Mouse (Mus musculus): ENCODE results near the gene Anxa2. TPM values are rescaled to one million over a fixed set of nuclear protein-coding genes. Genes with fewer than 3 reads are reported as not detected.

Gene Anxa2
- total RNA-seq (2015) (111 and 140 TPM in 2 replicates), total RNA-seq (2017) (74.3 and 112 TPM in 2 replicates)

GRCm38 (mm10) chr9:69453066-69453900 is at the start of gene Anxa2:
TSS of gene Anxa2 (plus strand) at chr9:69453620.
- ATAC-seq (replicated peaks; ENCODE audit: poor library complexity): peak; percentile 65

DNA sequence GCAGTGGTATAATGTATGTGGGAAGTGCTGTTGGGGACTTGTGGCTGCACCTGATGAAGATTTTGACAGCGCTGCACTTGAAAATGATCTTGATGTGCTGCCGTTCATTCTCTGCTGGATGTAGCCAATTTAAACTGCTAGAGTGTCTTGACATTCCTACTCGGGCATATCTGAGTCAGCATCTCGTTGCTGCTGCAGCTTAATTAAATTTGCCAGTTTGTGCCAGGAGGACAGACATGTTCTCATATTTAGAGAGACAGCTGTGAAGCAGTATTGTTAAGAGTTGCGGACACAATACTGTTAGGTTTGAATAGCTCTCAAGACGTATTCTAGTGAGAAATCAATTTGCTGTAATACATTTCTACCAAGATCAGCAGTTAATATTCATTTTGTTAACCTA is 48.7 kb upstream of the Anxa2 start:
- ATAC-seq (replicated peaks; ENCODE audit: poor library complexity): no peak

GRCm38 (mm10) chr9:69419476-69419875 is 33.9 kb upstream of the Anxa2 start:
- no peak for ATAC-seq (replicated peaks; ENCODE audit: poor library complexity)

GRCm38 (mm10) chr9:69430531-69430930 is 22.9 kb upstream of the Anxa2 start:
- no peak for ATAC-seq (replicated peaks; ENCODE audit: poor library complexity)

GRCm38 (mm10) chr9:69431863-69432555 is 21.4 kb upstream of the Anxa2 start:
- ATAC-seq (replicated peaks; ENCODE audit: poor library complexity): no peak

GRCm38 (mm10) chr9:69435194-69435593 is 18.2 kb upstream of the Anxa2 start:
- no peak for ATAC-seq (replicated peaks; ENCODE audit: poor library complexity)

DNA sequence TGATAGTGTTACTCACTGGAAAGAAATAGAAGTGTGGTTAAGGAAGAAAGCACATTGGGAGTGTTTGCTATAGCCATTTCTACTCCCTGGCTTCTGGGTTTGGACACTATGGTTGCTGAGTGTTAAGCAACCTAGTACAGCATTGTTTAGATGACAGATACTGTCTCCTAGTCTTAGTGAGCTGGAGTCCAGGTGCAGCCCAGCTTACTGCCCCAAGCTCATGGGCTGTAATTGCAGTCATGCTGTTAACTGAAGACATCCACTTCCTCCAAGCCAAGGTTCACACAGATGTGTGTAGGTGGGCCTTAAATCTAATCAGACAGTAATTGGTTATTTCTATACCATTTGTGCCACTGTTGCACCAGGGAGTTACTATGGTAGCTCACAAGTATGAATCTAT is 17.8 kb upstream of the Anxa2 start:
- no peak for ATAC-seq (replicated peaks; ENCODE audit: poor library complexity)

DNA sequence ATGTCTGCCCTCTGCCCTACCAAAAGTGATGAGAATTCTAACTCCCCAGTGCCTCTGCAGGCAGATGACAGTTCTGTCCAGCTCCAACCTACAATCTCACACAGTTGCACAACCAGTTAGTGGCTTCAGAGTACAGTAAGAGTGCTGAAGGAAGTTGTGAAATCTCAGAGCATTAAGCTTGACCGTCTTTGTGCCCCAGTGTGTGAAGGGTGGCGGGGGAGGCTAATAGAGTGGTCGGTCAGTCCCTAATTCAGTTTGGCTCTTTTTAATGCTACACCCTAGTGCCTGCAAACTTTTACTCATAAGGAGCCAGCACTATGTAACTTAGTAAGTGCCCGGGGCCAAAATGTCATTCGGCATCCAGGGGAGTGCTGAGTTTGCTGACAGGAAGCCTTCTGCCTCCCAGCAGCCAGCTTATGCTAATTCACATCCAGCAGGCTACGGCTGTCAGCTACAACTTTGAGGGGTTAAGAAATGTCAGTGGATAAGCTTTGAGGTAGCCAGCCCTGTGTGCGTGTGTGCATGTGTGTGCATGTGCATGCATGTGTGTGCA is 13.5 kb upstream of the Anxa2 start:
- peak; percentile 86 for ATAC-seq (replicated peaks; ENCODE audit: poor library complexity)

- peak; percentile 66 for ATAC-seq (replicated peaks; ENCODE audit: poor library complexity)
Measured at GRCm38 (mm10) chr9:69442471-69443038, 10.9 kb upstream of the Anxa2 start.

GRCm38 (mm10) chr9:69443203-69443602 is 10.2 kb upstream of the Anxa2 start:
- ATAC-seq (replicated peaks; ENCODE audit: poor library complexity): no peak

- no peak for ATAC-seq (replicated peaks; ENCODE audit: poor library complexity)
Measured at GRCm38 (mm10) chr9:69448801-69449200, 4.6 kb upstream of the Anxa2 start.

GRCm38 (mm10) chr9:69450636-69451035 is 2.8 kb upstream of the Anxa2 start:
- no peak for ATAC-seq (replicated peaks; ENCODE audit: poor library complexity)

- ATAC-seq (replicated peaks; ENCODE audit: poor library complexity): no peak
Measured at GRCm38 (mm10) chr9:69451886-69452810, 1.3 kb upstream of the Anxa2 start.

DNA sequence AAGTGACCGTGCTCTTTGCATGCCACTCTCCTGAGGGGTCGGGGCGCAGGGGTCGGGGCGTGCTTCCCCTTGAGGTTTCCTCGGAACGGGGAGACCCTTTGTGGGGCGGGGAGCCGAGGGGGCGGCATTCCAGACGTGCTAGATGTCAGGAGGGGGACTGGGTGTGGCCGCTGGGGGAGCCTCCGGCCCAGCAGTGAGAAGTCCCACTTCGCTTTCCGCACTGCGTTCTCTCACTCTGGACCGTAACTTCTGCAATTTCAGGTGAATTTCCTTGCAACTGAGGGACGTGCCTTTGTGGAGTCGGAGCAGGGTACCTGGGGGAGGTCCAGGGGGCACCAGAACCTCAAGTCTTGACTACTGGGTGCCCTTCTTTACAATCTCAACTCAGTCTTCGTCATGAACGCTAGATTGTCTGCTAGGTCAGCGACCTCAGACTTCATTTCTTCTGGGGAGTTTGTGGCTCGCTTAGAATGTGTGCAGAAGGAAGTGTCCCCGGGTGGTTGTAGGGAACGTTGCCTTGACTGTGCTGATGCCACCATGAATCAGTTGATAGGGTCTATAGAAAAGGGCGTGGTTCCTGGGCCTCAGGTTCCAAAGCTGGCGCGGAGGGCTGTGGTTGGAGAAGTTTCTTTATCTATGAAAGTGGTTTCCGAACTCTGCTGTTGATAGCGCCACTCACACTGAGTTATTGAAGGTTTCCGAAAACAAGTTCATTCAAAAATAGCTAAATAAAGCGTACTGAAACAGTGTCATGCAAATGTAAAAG is 664 bp downstream of the Anxa2 start:
- ATAC-seq (replicated peaks; ENCODE audit: poor library complexity): peak; percentile 64

DNA sequence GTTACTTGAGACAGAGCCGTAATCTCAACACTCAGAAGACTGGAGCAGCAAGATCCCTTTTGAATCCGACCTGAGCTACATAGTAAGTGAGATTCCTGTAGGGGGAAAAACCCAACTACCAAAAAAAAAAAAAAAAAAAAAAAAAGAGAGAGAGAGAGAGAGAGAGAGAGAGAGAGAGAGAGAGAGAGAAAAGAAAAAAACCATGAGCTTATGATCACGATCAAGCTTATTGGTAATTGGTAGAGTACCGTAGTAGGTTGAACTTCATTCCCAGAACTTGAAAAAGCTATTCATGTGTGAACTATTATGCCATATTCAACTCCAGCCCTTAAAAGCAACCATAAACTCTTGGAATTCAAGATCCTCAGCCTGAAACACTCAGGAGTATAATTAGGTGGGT is 1.3 kb downstream of the Anxa2 start:
- ATAC-seq (replicated peaks; ENCODE audit: poor library complexity): no peak

DNA sequence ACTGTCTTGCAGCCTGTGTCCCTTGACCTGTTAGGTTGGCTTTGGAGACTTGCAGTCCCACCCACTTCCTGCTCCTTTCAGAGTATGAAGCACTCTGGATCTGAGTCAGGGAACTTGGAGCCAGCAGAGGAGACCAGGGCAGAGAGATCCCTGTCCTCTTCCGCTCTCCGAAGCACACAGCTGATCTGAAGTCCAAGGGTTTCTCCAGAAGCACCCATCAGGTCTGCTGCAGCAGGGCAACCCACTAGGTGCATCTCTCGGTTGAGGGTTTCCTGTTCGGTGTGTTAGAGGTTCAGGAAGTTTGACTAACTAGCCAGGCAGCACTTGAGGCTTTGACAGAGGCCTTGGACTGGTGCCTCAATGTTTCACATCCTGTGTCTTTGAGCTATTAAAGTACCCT is 2.0 kb downstream of the Anxa2 start:
- ATAC-seq (replicated peaks; ENCODE audit: poor library complexity): no peak

GRCm38 (mm10) chr9:69456406-69457075 is 3.1 kb downstream of the Anxa2 start:
- no peak for ATAC-seq (replicated peaks; ENCODE audit: poor library complexity)

GRCm38 (mm10) chr9:69457143-69457542 is 3.7 kb downstream of the Anxa2 start:
- ATAC-seq (replicated peaks; ENCODE audit: poor library complexity): no peak

Measured in megakaryocyte progenitor cell, adult 5-6 weeks (primary cell).